Mouse (Mus musculus) embryo, embryonic 11.5 days (tissue): Measurements from ENCODE around the gene Ranbp9.

Experiments
- DNase-seq: peaks from one replicate; pipeline ENCODE4 v3.0.0-alpha.2; 2012; ENCODE audit warnings: low read depth, low spot score

The Ranbp9 gene

DNA sequence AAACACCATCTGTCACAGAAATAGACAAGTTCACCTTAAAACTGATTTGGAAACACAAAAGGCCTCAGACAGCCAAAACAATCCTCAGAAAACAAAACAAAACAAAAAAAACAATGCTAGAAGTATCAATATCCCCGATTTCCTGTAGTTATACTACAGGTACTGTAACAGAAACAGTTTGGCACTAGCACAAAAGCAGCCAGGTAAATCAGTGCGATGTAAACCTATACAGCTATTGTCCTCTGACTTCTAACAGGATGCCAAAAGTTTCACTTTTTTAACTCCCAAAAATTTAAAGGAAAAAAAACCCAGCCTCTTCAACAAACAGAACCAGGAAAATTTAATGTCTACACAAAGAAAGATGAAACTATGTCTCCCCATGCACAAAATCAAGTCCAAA is 28.9 kb downstream of the Ranbp9 start:
- no peak for DNase-seq

- DNase-seq, result no peak
These were observed 30.4 kb downstream of the Ranbp9 start for GRCm38 (mm10) chr13:43450686-43451085.

GRCm38 (mm10) chr13:43447721-43448120 is 33.4 kb downstream of the Ranbp9 start:
- no peak for DNase-seq

- no peak for DNase-seq
These were observed 35.3 kb downstream of the Ranbp9 start for GRCm38 (mm10) chr13:43445754-43446153.

GRCm38 (mm10) chr13:43444717-43445116 is 36.4 kb downstream of the Ranbp9 start:
- no peak for DNase-seq

- no peak for DNase-seq
These were observed 37.4 kb downstream of the Ranbp9 start for GRCm38 (mm10) chr13:43443706-43444105.

- no peak for DNase-seq
These were observed 38.5 kb downstream of the Ranbp9 start for GRCm38 (mm10) chr13:43442551-43442950.

GRCm38 (mm10) chr13:43440376-43440775 is 40.7 kb downstream of the Ranbp9 start:
- no peak for DNase-seq

DNA sequence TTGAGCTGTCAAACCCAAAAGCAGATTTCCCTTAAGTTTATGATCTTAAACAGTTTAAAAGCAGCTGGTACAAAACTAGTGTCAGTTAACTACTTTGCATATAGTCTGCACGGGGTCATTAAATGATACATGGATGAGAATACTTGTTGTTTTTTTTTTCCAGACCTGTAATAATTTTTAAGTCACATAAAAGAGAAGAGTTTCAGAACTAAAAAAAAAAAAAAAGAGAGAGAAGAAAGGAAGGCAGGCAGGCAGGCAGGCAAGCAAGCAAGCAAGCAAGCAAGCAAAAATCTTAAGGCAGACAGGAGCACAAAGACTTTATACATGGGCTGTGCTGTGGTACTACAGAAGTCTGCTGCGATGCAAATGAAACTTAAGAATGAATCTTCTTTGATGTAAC is 47.7 kb downstream of the Ranbp9 start:
- DNase-seq, result no peak

- DNase-seq, result no peak
These were observed 52.6 kb downstream of the Ranbp9 start for GRCm38 (mm10) chr13:43428436-43428835.

DNA sequence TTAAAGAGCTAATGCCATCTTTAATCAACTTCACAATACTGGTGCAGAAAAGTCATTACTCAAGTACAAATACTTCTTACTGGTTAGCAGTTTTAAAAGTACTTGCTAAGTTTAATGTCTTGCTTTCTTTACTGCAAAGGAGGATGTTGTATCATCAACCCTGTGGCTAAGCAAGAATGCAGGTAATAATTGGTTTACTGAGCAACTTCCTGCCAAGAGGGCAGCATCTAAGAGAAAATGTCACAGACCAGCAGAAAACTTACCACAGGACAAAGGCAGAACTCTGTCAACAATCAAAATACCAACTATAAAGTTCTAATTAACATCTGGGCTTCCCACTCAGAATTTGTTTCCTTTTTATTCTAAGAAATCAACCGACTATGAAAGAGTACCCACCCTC is 65.8 kb downstream of the Ranbp9 start:
- DNase-seq, result no peak

- no peak for DNase-seq
These were observed 67.5 kb downstream of the Ranbp9 start for GRCm38 (mm10) chr13:43413611-43414010.

GRCm38 (mm10) chr13:43412311-43412710 is 68.8 kb downstream of the Ranbp9 start:
- DNase-seq, result no peak

GRCm38 (mm10) chr13:43399576-43399975 is 81.5 kb downstream of the Ranbp9 start:
- no peak for DNase-seq

DNA sequence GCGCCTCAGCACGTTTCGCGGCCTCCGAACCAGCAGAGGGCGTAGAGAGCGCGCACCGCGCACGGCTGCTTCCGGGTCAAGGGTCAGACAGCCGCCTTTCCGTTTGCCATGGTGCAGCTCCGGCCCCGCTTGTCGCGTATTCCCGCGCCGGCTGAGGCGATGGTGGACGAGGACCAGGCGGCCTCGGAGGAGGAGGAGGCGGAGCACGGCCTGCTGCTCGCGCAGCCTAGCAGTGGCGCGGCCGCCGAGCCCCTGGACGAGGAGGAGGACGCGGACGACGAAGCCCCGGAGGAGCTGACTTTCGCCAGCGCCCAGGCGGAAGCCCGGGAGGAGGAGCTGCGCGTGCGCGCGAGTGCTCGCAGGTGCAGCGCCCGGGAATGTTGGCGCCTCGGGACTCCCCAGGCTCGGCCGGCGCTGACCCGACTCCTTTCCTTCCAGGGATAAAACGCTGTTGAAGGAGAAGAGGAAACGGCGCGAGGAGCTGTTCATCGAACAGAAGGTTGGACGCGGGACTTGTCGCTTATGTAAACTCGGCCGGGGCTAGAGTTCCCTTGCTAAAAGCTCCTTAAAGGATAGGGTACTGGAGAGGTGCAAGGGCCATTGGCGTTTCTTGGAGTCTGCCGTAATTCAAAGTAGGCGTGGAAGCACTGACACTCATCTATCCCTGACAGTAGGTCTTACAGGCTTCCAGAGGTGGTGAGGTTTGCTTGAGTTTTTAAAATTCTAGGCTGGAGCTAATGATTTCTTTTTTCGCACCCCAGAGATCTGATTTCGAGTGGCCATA is 82.6 kb downstream of the Ranbp9 start, which contains the start of gene Nol7:
Gene Nol7, plus strand, starts transcription at position 94 of the 784 bp plus-strand sequence.
- DNase-seq, result peak; percentile 91

- no peak for DNase-seq
These were observed 83.3 kb downstream of the Ranbp9 start for GRCm38 (mm10) chr13:43397700-43398296.

GRCm38 (mm10) chr13:43385321-43385720 is 95.8 kb downstream of the Ranbp9 start:
- no peak for DNase-seq

GRCm38 (mm10) chr13:43379989-43380388 is 101.1 kb downstream of the Ranbp9 start:
- DNase-seq, result no peak

DNA sequence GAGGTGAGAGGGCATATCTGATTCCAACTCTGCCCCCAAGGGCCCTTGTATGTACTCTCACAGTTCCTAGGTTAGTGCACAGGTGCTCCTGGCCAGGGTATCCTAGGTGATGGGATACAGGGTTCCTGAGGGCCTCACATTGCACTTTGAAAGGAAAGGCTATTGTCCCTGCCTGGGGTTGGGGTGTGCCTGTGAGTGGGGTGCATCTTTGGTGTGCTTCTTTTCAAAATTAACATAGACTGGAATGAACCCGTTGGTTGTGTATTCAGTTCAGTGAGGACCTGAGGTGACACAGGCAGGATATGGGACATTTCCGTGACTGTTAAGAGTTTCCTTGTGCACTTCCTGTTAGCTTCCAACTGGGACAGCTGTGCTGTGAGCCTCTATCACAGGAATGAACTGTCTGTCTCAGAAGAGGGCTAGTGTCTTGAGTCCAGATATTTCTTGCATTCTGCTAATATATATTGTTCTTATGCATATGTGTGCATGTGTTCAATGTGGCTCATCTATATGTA is 106.1 kb downstream of the Ranbp9 start:
- no peak for DNase-seq

DNA sequence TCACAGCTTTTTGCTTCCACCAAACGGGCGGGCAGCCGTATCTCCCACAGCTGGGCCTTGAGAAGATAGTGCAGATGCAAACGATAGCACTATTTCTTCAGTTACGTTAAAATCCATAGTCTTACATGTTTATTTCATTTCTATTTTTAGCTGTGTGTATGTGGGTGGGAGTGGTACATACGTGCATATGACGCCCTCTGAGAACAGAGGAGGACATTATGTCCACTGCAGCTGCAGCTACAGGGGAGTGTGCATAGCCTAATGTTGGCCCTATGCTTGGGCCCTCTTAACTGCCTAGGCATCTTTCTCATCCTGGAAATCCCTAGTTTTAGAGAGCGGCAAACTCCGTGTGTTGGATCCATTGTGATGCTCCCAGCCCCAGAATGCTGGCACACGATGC is 106.9 kb downstream of the Ranbp9 start:
- no peak for DNase-seq

GRCm38 (mm10) chr13:43372892-43373291 is 108.2 kb downstream of the Ranbp9 start:
- DNase-seq, result no peak

DNA sequence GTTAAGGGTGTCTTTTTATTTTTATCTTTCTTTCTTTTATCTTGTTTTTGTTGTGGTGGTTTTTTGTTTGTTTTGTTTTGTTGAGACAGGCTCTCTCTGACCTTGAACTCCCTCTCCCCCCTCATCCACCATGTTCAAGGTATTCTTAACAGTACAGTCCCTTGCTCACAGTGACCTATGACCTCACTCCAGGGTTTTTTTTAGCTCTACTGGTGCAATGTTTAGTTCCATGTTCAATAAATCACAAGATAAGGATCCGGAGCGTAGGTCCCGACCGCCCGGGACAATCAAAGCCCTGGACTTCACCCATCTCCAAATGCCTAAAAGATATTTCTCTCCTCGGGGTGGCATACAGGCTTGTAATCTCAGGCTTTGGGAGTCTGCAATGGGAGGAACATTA is 111.0 kb downstream of the Ranbp9 start:
- DNase-seq, result no peak

DNA sequence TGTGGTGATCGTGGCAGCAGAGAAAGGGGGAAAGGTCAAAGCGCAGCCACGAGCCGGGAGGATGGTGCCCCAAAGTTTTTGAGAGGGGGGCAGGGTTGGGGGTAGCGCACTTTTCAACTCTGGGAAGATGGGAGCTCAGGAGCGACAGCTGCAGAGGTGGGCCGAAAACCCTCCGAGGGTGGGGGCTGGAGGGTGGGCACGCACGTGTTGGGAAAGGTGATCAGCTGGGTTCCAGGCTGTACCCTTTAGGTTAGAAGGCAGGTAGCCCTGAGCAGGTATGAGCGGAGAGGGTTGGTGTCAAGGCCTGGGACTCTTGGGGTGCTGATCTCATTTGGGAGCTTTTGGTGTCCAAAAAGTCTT is 115.3 kb downstream of the Ranbp9 start:
- DNase-seq, result no peak
